Mouse (Mus musculus): ENCODE measurements around the gene Wscd2. TPM values are rescaled to one million over a fixed set of nuclear protein-coding genes. Genes with fewer than 3 reads are reported as not detected.
A peak's percentile ranks its signal among the peaks of the same experiment; 100 is the strongest.
"Not testable (repeated sequence)": the region's sequence is repeated elsewhere in the genome, so short reads cannot be mapped to it uniquely, and the experiment has no call there.

The Wscd2 gene
- total and polyA plus RNA-seq, 3 experiments: 0.38 to 0.51 (median 0.39) TPM

DNA sequence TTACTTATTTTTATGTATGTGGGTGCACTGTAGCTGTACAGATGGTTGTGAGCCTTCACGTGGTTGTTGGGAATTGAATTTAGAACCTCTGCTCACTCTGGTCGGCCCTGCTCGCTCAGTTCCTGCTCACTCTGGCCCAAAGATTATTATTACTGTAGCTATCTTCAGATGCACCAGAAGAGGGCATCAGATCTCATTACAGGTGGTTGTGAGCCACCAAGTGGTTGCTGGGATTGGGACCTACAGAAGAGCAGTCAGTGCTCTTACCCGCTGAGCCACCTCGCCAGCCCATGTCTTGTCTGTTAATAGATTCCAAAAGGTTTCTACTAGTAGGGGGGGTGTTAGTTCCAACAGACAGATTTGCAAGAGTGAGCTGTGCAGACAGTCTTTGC, 96.3 kb downstream of the Wscd2 start:
- H3K9me3 ChIP-seq (replicated peaks; ENCODE audit: low read length); H3K36me3 ChIP-seq (replicated peaks in 1 of 2; ENCODE audit: control insufficient read depth in 1 of 2, insufficient read depth in 1 of 2, low read length in 1 of 2); H3K4me3 ChIP-seq (replicated peaks in 1 of 3; ENCODE audit: low read depth in 2 of 3, low read length in 2 of 3, poor library complexity in 1 of 3); H3K79me2 ChIP-seq (replicated peaks; ENCODE audit: control insufficient read depth, extremely low read depth, insufficient read depth, poor library complexity, severe bottlenecking); H3K27me3 ChIP-seq (replicated peaks); dilution Hi-C loops (cut with MboI; ENCODE audit: extremely low pct_ligation_motif_present, extremely low pct_unique_long_range_greater_than_20kb, low sequenced_read_pairs): not testable (repeated sequence)
- in situ Hi-C loops (cut with MboI; ENCODE audit: low pct_ligation_motif_present, low pct_unique_long_range_greater_than_20kb, low sequenced_read_pairs): loop anchor here (5.0 to 10.0 kb wide), 3 partner anchors 58 to 238 kb away; no protein-coding TSS in a partner anchor
- Histone ChIP-seq H3K9ac (ENCODE audit: insufficient read depth, low read depth) (peak overlapping the region; percentile 61), H3K4me1 (ENCODE audit: control insufficient read depth in 1 of 2, insufficient read depth in 2 of 2) (peaks cover 12 to 63% of the 10 kb centered on the region in 2 experiments), H3K4me2 (ENCODE audit: insufficient read depth, low read depth, poor library complexity, severe bottlenecking) (peak overlapping the region; percentile 37), H3K27ac (ENCODE audit: insufficient read depth, low read depth) (peak overlapping the region; percentile 99)
- DNase-seq (ENCODE audit: extremely low read depth): peak; percentile 70
- 0 out of 2 replicates have a peak, but pooled peaks have one; percentile 3 for TF ChIP-seq MEF2A (IDR thresholded peaks at IDR 0.05; ENCODE audit: borderline replicate concordance, low read depth, low read length)
- peak in 1 of 2 experiments; percentile 74; a peak in 2 of 4 replicates for TF ChIP-seq CTCF (conservative IDR thresholded peaks at IDR 0.05 in 1 of 2, IDR thresholded peaks at IDR 0.05 in 1 of 2; ENCODE audit: low read depth in 2 of 2, low read length in 2 of 2)
- peak; percentile 40 for TF ChIP-seq RAD21 (IDR thresholded peaks at IDR 0.05; ENCODE audit: low read depth, low read length)
- TF ChIP-seq NELFE (IDR thresholded peaks at IDR 0.05; ENCODE audit: low read depth, low read length): peak; percentile 39; the same call in 1 of the 2 replicates
- peak; percentile 43 for TF ChIP-seq SMC3 (IDR thresholded peaks at IDR 0.05; ENCODE audit: low read depth, low read length)

DNA sequence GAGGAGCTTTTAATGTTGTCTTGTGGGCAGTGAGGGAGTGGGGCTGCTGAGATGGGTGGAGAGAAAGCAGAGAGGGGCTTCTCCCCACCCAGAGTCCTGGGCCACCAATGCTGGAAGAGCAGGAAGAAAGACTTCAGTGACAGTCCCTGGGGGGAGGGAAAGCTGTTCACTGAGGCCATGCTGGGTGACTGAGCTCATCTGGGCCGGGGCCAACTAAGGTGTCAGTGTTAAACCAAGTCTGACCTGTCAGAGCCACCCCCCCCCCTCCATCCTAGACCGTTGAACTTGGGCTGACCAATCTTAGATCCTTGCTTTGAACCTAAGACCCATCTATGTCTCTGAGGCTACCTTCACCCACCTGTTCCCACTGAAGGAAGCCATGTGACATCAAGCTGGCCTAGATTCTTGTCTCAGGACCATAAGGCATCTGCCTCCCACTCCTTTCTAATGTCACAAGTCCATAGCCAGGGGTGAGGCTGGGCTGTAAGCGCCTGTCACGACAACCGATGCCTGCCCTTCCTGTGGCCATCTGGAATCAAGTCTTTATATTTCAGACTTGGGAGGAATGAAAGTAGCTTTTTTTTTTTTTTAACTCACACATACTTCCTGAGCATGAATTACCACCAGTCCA, 100.0 kb downstream of the Wscd2 start:
- Histone ChIP-seq H3K27me3 (replicated peaks) (no peaks in the 10 kb centered on the region), H3K27ac (ENCODE audit: insufficient read depth, low read depth) (no peak overlapping the region; the same call in 1 of the 2 replicates), H3K9ac (ENCODE audit: insufficient read depth, low read depth) (no peak overlapping the region), H3K4me3 (replicated peaks in 1 of 3; ENCODE audit: low read depth in 2 of 3, low read length in 2 of 3, poor library complexity in 1 of 3) (no peak overlapping the region), H3K4me1 (ENCODE audit: control insufficient read depth in 1 of 2, insufficient read depth in 2 of 2) (peaks cover 15 to 68% of the 10 kb centered on the region in 2 experiments), H3K9me3 (replicated peaks; ENCODE audit: low read length) (no peaks in the 10 kb centered on the region), H3K4me2 (ENCODE audit: insufficient read depth, low read depth, poor library complexity, severe bottlenecking) (no peak overlapping the region), H3K79me2 (replicated peaks; ENCODE audit: control insufficient read depth, extremely low read depth, insufficient read depth, poor library complexity, severe bottlenecking) (no peaks in the 10 kb centered on the region), H3K36me3 (replicated peaks in 1 of 2; ENCODE audit: control insufficient read depth in 1 of 2, insufficient read depth in 1 of 2, low read length in 1 of 2) (no peaks in the 10 kb centered on the region)
- DNase-seq (ENCODE audit: extremely low read depth): no peak
- in situ Hi-C loops (cut with MboI; ENCODE audit: low pct_ligation_motif_present, low pct_unique_long_range_greater_than_20kb, low sequenced_read_pairs): no loop called here
- dilution Hi-C loops (cut with MboI; ENCODE audit: extremely low pct_ligation_motif_present, extremely low pct_unique_long_range_greater_than_20kb, low sequenced_read_pairs): no loop called here
- TF ChIP-seq CHD2 (IDR thresholded peaks at IDR 0.05; ENCODE audit: low read length) (no peak), MAFK (IDR thresholded peaks at IDR 0.05; ENCODE audit: insufficient replicate concordance, low read length) (no peak), MXI1 (IDR thresholded peaks at IDR 0.05; ENCODE audit: low read depth, low read length) (no peak), ZC3H11A (IDR thresholded peaks at IDR 0.05; ENCODE audit: low read depth, low read length) (no peak), MAX (IDR thresholded peaks at IDR 0.05; ENCODE audit: low read length) (0 out of 2 replicates have a peak, but pooled peaks have one; percentile 14), POLR2AphosphoS2 (IDR thresholded peaks at IDR 0.05; ENCODE audit: low read depth, low read length) (no peak), MYC (IDR thresholded peaks at IDR 0.05; ENCODE audit: low read depth, low read length) (no peak), HCFC1 (IDR thresholded peaks at IDR 0.05; ENCODE audit: low read depth, low read length) (no peak), ETS1 (conservative IDR thresholded peaks at IDR 0.05; ENCODE audit: low read depth, low read length) (no peak), USF1 (IDR thresholded peaks at IDR 0.05; ENCODE audit: low read depth, low read length) (no peak), ZMIZ1 (IDR thresholded peaks at IDR 0.05; ENCODE audit: low read depth, low read length) (no peak), RAD21 (IDR thresholded peaks at IDR 0.05; ENCODE audit: low read depth, low read length) (no peak), ZNF384 (IDR thresholded peaks at IDR 0.05; ENCODE audit: low read depth, low read length) (peak; percentile 26), KAT2A (IDR thresholded peaks at IDR 0.05; ENCODE audit: insufficient replicate concordance, low read length) (no peak), MEF2A (IDR thresholded peaks at IDR 0.05; ENCODE audit: borderline replicate concordance, low read depth, low read length) (no peak), PAX5 (IDR thresholded peaks at IDR 0.05; ENCODE audit: low read length) (no peak), TBP (conservative IDR thresholded peaks at IDR 0.05; ENCODE audit: low read depth, low read length) (no peak)

All from CH12.LX (cell line).